Mouse (Mus musculus) cerebellum, adult 2 months (tissue): ENCODE measurements around the gene Khk. TPM values are rescaled to one million over a fixed set of nuclear protein-coding genes. Genes with fewer than 3 reads are reported as not detected.

ENCODE experiments used
- DNase-seq, 2 experiments: peaks; one replicate each; pipeline ENCODE4 v3.0.0; 2021
- H3K27ac ChIP-seq: fragments of 200-500 bp; 2 replicates; pipeline ENCODE4 v1.5.1; 2012; ENCODE audit warnings: low read length, control low read depth, inconsistent platforms; ENCODE audit not compliant: insufficient read depth
- H3K27me3 ChIP-seq: fragments of 200-500 bp; 2 replicates; pipeline ENCODE4 v1.6.1; 2012; ENCODE audit warnings: inconsistent platforms, mild to moderate bottlenecking, low read length, moderate library complexity; ENCODE audit not compliant: control insufficient read depth, insufficient read depth
- H3K4me1 ChIP-seq: fragments of 200-500 bp; 2 replicates; pipeline ENCODE4 v1.6.1; 2011; ENCODE audit warnings: low read length; ENCODE audit not compliant: control insufficient read depth, insufficient read depth
- H3K4me3 ChIP-seq: fragments of 200-500 bp; replicated peaks from 2 replicates; pipeline ENCODE3; 2011; ENCODE audit warnings: mild to moderate bottlenecking, low read depth, low read length, control low read depth; ENCODE audit not compliant: insufficient read depth
- CTCF ChIP-seq: fragments of 200-500 bp; IDR thresholded peaks from 2 replicates; pipeline ENCODE4 v1.5.1; 2011; ENCODE audit warnings: low read depth, mild to moderate bottlenecking, control low read depth, low read length, moderate library complexity, borderline replicate concordance; ENCODE audit not compliant: insufficient read depth
- POLR2A ChIP-seq: fragments of 200-500 bp; IDR thresholded peaks from 2 replicates; pipeline ENCODE4 v1.6.1; 2011; ENCODE audit warnings: low read length, control low read depth, borderline replicate concordance; ENCODE audit not compliant: insufficient read depth
- WGBS: fragments of 180-500 bp; shearing (Covaris S2); methylation state at CpG from one replicate; pipeline ENCODE4 v1.1.7; 2018; 5-methylcytosine and 5-hydroxymethylcytosine counted together
- polyA plus RNA-seq: library from polyadenylated mRNA; depleted of rRNA; stranded (reverse); fragments of >200 nt; gene quantifications from 2 replicates; pipeline ENCODE4 v1.2.3, GENCODE M21; 2012

The Khk gene
- polyA plus RNA-seq, 1 experiment: 34.1 TPM

- Histone ChIP-seq H3K27me3 (no peaks in the 10 kb centered on the region), H3K27ac (peak overlapping the region; percentile 69), H3K4me1 (no peaks in the 10 kb centered on the region), H3K4me3 (peak overlapping the region; percentile 89)
- no peak for TF ChIP-seq CTCF
- peak; percentile 63; the same call in 1 of the 2 replicates for TF ChIP-seq POLR2A
- WGBS: under 1% methylated on average over 19 of the region's 19 CpGs
- DNase-seq: peak; percentile 81 to 86
Measured at GRCm38 (mm10) chr5:30887331-30887761, 33.9 kb upstream of the Khk start.

GRCm38 (mm10) chr5:30887858-30888336 lies 33.3 kb upstream of the Khk start:
- no peaks in the 10 kb centered on the region for H3K27me3 ChIP-seq
- no peaks in the 10 kb centered on the region for H3K4me1 ChIP-seq
- H3K4me3 ChIP-seq: peak overlapping the region; percentile 89
- WGBS: under 1% methylated on average over 28 of the region's 28 CpGs
- H3K27ac ChIP-seq: peak overlapping the region; percentile 69
- DNase-seq: peak; percentile 91 to 94
- TF ChIP-seq CTCF (no peak), POLR2A (peak; percentile 7; the same call in 1 of the 2 replicates)

GRCm38 (mm10) chr5:30888337-30889087 lies 32.7 kb upstream of the Khk start, which contains the start of gene Agbl5:
Gene Agbl5 (plus strand): TSS chr5:30888694.
- H3K27me3 ChIP-seq: no peaks in the 10 kb centered on the region
- TF ChIP-seq CTCF: no peak
- 0 out of 2 replicates have a peak, but pooled peaks have one; percentile 18 for TF ChIP-seq POLR2A
- WGBS: 1% methylated on average over 42 of the region's 42 CpGs
- H3K4me1 ChIP-seq: no peaks in the 10 kb centered on the region
- peak; percentile 90 to 92 for DNase-seq
- peak within 1 kb of the TSS; percentile 81 for H3K27ac ChIP-seq
- peak within 1 kb of the TSS; percentile 89 for H3K4me3 ChIP-seq

GRCm38 (mm10) chr5:30889088-30889754 lies 32.0 kb upstream of the Khk start:
- no peaks in the 10 kb centered on the region for H3K27me3 ChIP-seq
- H3K4me1 ChIP-seq: no peaks in the 10 kb centered on the region
- 1% methylated on average over 31 of the region's 42 CpGs for WGBS
- peak overlapping the region; percentile 81 for H3K27ac ChIP-seq
- TF ChIP-seq CTCF: no peak
- TF ChIP-seq POLR2A: no peak
- H3K4me3 ChIP-seq: peak overlapping the region; percentile 89
- DNase-seq: no peak

GRCm38 (mm10) chr5:30890375-30890774 lies 30.9 kb upstream of the Khk start:
- WGBS: 80% methylated on average over 7 of the region's 7 CpGs
- no peak for TF ChIP-seq POLR2A
- Histone ChIP-seq H3K4me1 (no peaks in the 10 kb centered on the region), H3K4me3 (no peak overlapping the region), H3K27me3 (no peaks in the 10 kb centered on the region), H3K27ac (no peak overlapping the region)
- DNase-seq: no peak

- Histone ChIP-seq H3K27ac (no peak overlapping the region), H3K4me1 (peaks cover 4% of the 10 kb centered on the region; the same call in 1 of the 2 replicates), H3K4me3 (no peak overlapping the region), H3K27me3 (no peaks in the 10 kb centered on the region)
- TF ChIP-seq POLR2A: no peak
- TF ChIP-seq CTCF: no peak
- WGBS: 90% methylated on average over 5 of the region's 5 CpGs
- no peak for DNase-seq
Measured at GRCm38 (mm10) chr5:30901860-30902259, 19.4 kb upstream of the Khk start.

- Histone ChIP-seq H3K4me1 (peaks cover 4% of the 10 kb centered on the region; the same call in 1 of the 2 replicates), H3K27ac (peak within 1 kb of the TSS; percentile 73), H3K27me3 (no peaks in the 10 kb centered on the region), H3K4me3 (peak within 1 kb of the TSS; percentile 91)
- no peak for TF ChIP-seq CTCF
- TF ChIP-seq POLR2A: peak; percentile 78; the same call in 1 of the 2 replicates
- DNase-seq: peak; percentile 93
- under 1% methylated on average over 58 of the region's 58 CpGs for WGBS
Measured at GRCm38 (mm10) chr5:30907413-30908059, 13.7 kb upstream of the Khk start, which contains the start of gene Ost4. Gene Ost4 (minus strand): TSS chr5:30907788.
